Mouse (Mus musculus): ENCODE measurements at regions not wholly inside any gene's neighbourhood (a gene's known extent, or its start where the extent isn't known, plus 50 kb on each side); places are given as distances from the start of the nearest gene placed in this dataset.
"Not testable (repeated sequence)": the region's sequence is repeated elsewhere in the genome, so short reads cannot be mapped to it uniquely, and the experiment has no call there.

- no peak for DNase-seq (ENCODE audit: low spot score)
Observed at GRCm38 (mm10) chr10:8136662-8137061, 180.6 kb upstream of the Tab2 start.

GRCm38 (mm10) chr10:8135272-8135671, 179.2 kb upstream of the Tab2 start:
- DNase-seq (ENCODE audit: low spot score), result no peak

GRCm38 (mm10) chr10:8134398-8134797, 178.4 kb upstream of the Tab2 start:
- DNase-seq (ENCODE audit: low spot score), result no peak

- DNase-seq (ENCODE audit: low spot score), result no peak
Observed at GRCm38 (mm10) chr10:8133451-8133952, 177.5 kb upstream of the Tab2 start.

- no peak for DNase-seq (ENCODE audit: low spot score)
Observed at GRCm38 (mm10) chr10:8132795-8133194, 176.8 kb upstream of the Tab2 start.

- DNase-seq (ENCODE audit: low spot score), result no peak
Observed at GRCm38 (mm10) chr10:8130472-8131241, 174.6 kb upstream of the Tab2 start.

GRCm38 (mm10) chr10:8130057-8130456, 174.0 kb upstream of the Tab2 start:
- no peak for DNase-seq (ENCODE audit: low spot score)

GRCm38 (mm10) chr10:8124124-8124523, 168.1 kb upstream of the Tab2 start:
- DNase-seq (ENCODE audit: low spot score), result no peak

GRCm38 (mm10) chr10:8121895-8122294, 165.9 kb upstream of the Tab2 start:
- DNase-seq (ENCODE audit: low spot score), result no peak

- DNase-seq (ENCODE audit: low spot score), result no peak
Observed at GRCm38 (mm10) chr10:8116821-8117220, 160.8 kb upstream of the Tab2 start.

GRCm38 (mm10) chr10:8114932-8115331, 158.9 kb upstream of the Tab2 start:
- DNase-seq (ENCODE audit: low spot score), result not testable (repeated sequence)

GRCm38 (mm10) chr10:8114530-8114929, 158.5 kb upstream of the Tab2 start:
- no peak for DNase-seq (ENCODE audit: low spot score)

- DNase-seq (ENCODE audit: low spot score), result no peak
Observed at GRCm38 (mm10) chr10:8100489-8100888, 144.5 kb upstream of the Tab2 start.

- DNase-seq (ENCODE audit: low spot score), result peak; percentile 34
Observed at GRCm38 (mm10) chr10:8095924-8096323, 139.9 kb upstream of the Tab2 start.

- DNase-seq (ENCODE audit: low spot score), result no peak
Observed at GRCm38 (mm10) chr10:8095206-8095605, 139.2 kb upstream of the Tab2 start.

- DNase-seq (ENCODE audit: low spot score), result no peak
Observed at GRCm38 (mm10) chr10:8091871-8092552, 136.0 kb upstream of the Tab2 start.

- DNase-seq (ENCODE audit: low spot score), result peak; percentile 77
Observed at GRCm38 (mm10) chr10:8089296-8089695, 133.3 kb upstream of the Tab2 start.

- no peak for DNase-seq (ENCODE audit: low spot score)
Observed at GRCm38 (mm10) chr10:8088737-8089136, 132.7 kb upstream of the Tab2 start.

GRCm38 (mm10) chr10:8088321-8088720, 132.3 kb upstream of the Tab2 start:
- DNase-seq (ENCODE audit: low spot score), result no peak

GRCm38 (mm10) chr10:8087106-8087505, 131.1 kb upstream of the Tab2 start:
- DNase-seq (ENCODE audit: low spot score), result no peak

- no peak for DNase-seq (ENCODE audit: low spot score)
Observed at GRCm38 (mm10) chr10:8086442-8086841, 130.4 kb upstream of the Tab2 start.

- no peak for DNase-seq (ENCODE audit: low spot score)
Observed at GRCm38 (mm10) chr10:8077904-8078811, 122.1 kb upstream of the Tab2 start.

Data from retina, embryonic 14.5 days (tissue).